Mouse (Mus musculus) CD4-positive, CD25-positive, alpha-beta regulatory T cell, adult 2 months (primary cell): ENCODE measurements around the gene 4930455H04Rik.

ENCODE experiments used
- DNase-seq: peaks from one replicate; pipeline ENCODE4 v3.0.0-alpha.2; 2012; ENCODE audit warnings: low read depth, low spot score

4930455H04Rik gene

GRCm38 (mm10) chr3:116967436-116967835 is 631 bp upstream of the 4930455H04Rik start:
- no peak for DNase-seq

- DNase-seq: no peak
These were observed 502 bp downstream of the 4930455H04Rik start, which contains the start of gene Palmd for GRCm38 (mm10) chr3:116968540-116968997. Gene Palmd (minus strand): TSS chr3:116968987.

GRCm38 (mm10) chr3:116969003-116969402 is 936 bp downstream of the 4930455H04Rik start:
- DNase-seq: no peak

- DNase-seq: no peak
These were observed 1.7 kb downstream of the 4930455H04Rik start for GRCm38 (mm10) chr3:116969786-116970185.

- DNase-seq: no peak
These were observed 13.9 kb downstream of the 4930455H04Rik start for GRCm38 (mm10) chr3:116981811-116982575.

GRCm38 (mm10) chr3:116985042-116985455 is 17.0 kb downstream of the 4930455H04Rik start:
- no peak for DNase-seq

- no peak for DNase-seq
These were observed 17.7 kb downstream of the 4930455H04Rik start for GRCm38 (mm10) chr3:116985741-116986140.

- DNase-seq: no peak
These were observed 18.4 kb downstream of the 4930455H04Rik start for GRCm38 (mm10) chr3:116986451-116986850.

GRCm38 (mm10) chr3:116988221-116988620 is 20.2 kb downstream of the 4930455H04Rik start:
- no peak for DNase-seq

GRCm38 (mm10) chr3:116991180-116991579 is 23.1 kb downstream of the 4930455H04Rik start:
- DNase-seq: no peak

- DNase-seq: no peak
These were observed 24.9 kb downstream of the 4930455H04Rik start for GRCm38 (mm10) chr3:116993011-116993410.

- no peak for DNase-seq
These were observed 33.8 kb downstream of the 4930455H04Rik start for GRCm38 (mm10) chr3:117001686-117002485.

- no peak for DNase-seq
These were observed 35.3 kb downstream of the 4930455H04Rik start for GRCm38 (mm10) chr3:117003379-117003778.

- no peak for DNase-seq
These were observed 38.6 kb downstream of the 4930455H04Rik start for GRCm38 (mm10) chr3:117006636-117007035.

GRCm38 (mm10) chr3:117007340-117007739 is 39.3 kb downstream of the 4930455H04Rik start:
- no peak for DNase-seq

- no peak for DNase-seq
These were observed 42.1 kb downstream of the 4930455H04Rik start for GRCm38 (mm10) chr3:117010182-117010581.

GRCm38 (mm10) chr3:117020319-117020718 is 52.3 kb downstream of the 4930455H04Rik start:
- DNase-seq: no peak

GRCm38 (mm10) chr3:117021907-117022306 is 53.8 kb downstream of the 4930455H04Rik start:
- no peak for DNase-seq

- no peak for DNase-seq
These were observed 56.0 kb downstream of the 4930455H04Rik start for GRCm38 (mm10) chr3:117024111-117024510.

- DNase-seq: no peak
These were observed 56.5 kb downstream of the 4930455H04Rik start for GRCm38 (mm10) chr3:117024557-117024956.

- DNase-seq: no peak
These were observed 57.4 kb downstream of the 4930455H04Rik start for GRCm38 (mm10) chr3:117025421-117025820.
